Mouse (Mus musculus) limb, embryonic 11.5 days (tissue): Measurements from ENCODE around the gene 4930404N11Rik. TPM values are rescaled to one million over a fixed set of nuclear protein-coding genes. Genes with fewer than 3 reads are reported as not detected.

ENCODE experiments used
- ATAC-seq: fragments of 200-750 bp; cut with Nextera tagmentation; 2 replicates; pipeline ENCODE4 v1.8.0; 2017; ENCODE audit warnings: low read depth; ENCODE audit not compliant: insufficient number of reproducible peaks, low FRiP score, low TSS enrichment
- DNase-seq: peaks from one replicate; pipeline ENCODE4 v3.0.0-alpha.2; 2015; ENCODE audit warnings: low spot score
- H3K27ac ChIP-seq: fragments of 300-500 bp; sonication (generic); replicated peaks from 2 replicates; pipeline ENCODE4 v1.5.1; 2014; ENCODE audit warnings: low read depth, mild to moderate bottlenecking, low read length
- H3K27me3 ChIP-seq: fragments of 300-500 bp; sonication (generic); 2 replicates; pipeline ENCODE4 v1.6.1; 2014; ENCODE audit warnings: mild to moderate bottlenecking, low read length, mixed read lengths; ENCODE audit not compliant: control insufficient read depth, insufficient read depth
- H3K36me3 ChIP-seq: fragments of 300-500 bp; sonication (generic); 2 replicates; pipeline ENCODE4 v1.6.1; 2014; ENCODE audit warnings: mild to moderate bottlenecking, low read length, moderate library complexity, mixed read lengths; ENCODE audit not compliant: control insufficient read depth, insufficient read depth
- H3K4me1 ChIP-seq: fragments of 300-500 bp; sonication (generic); 2 replicates; pipeline ENCODE4 v1.6.1; 2014; ENCODE audit warnings: low read length, mixed read lengths; ENCODE audit not compliant: control insufficient read depth, insufficient read depth
- H3K4me2 ChIP-seq: fragments of 300-500 bp; sonication (generic); 2 replicates; pipeline ENCODE4 v1.6.1; 2014; ENCODE audit warnings: low read depth, mild to moderate bottlenecking, moderate library complexity; ENCODE audit not compliant: severe bottlenecking
- H3K4me3 ChIP-seq: fragments of 300-500 bp; sonication (generic); 2 replicates; pipeline ENCODE4 v1.5.1; 2014; ENCODE audit warnings: low read depth, low read length
- H3K9ac ChIP-seq: fragments of 300-500 bp; sonication (generic); 2 replicates; pipeline ENCODE4 v1.6.1; 2014; ENCODE audit warnings: mild to moderate bottlenecking, low read length
- H3K9me3 ChIP-seq: fragments of 300-500 bp; sonication (generic); 2 replicates; pipeline ENCODE4 v1.6.1; 2016; ENCODE audit warnings: low read length; ENCODE audit not compliant: control insufficient read depth
- WGBS: fragments of 180-500 bp; shearing (Covaris S2); extraction: QIAGEN DNeasy Blood & Tissue Kit; methylation state at CpG from one replicate; pipeline ENCODE4 v1.1.7; 2014; 5-methylcytosine and 5-hydroxymethylcytosine counted together
- polyA plus RNA-seq: library from polyadenylated mRNA; unstranded; fragments of >200 nt; fragmentation: Nextera tagmentation; extraction: Ambion mirVana; gene quantifications from 2 replicates; pipeline ENCODE4 v1.2.1, GENCODE M21; 2014

Gene 4930404N11Rik
- polyA plus RNA-seq, 1 experiment from 2014 or later = 0.21 TPM

GRCm38 (mm10) chr10:81323791-81324530 lies 41.7 kb downstream of the 4930404N11Rik start:
- Histone ChIP-seq H3K4me3 (no peak overlapping the region), H3K4me1 (peaks cover 15% of the 10 kb centered on the region)
- WGBS = 93% methylated on average over 18 of the region's 18 CpGs

GRCm38 (mm10) chr10:81323141-81323775 lies 42.4 kb downstream of the 4930404N11Rik start:
- Histone ChIP-seq H3K9ac (no peak overlapping the region), H3K4me2 (no peak overlapping the region), H3K4me1 (peaks cover 18% of the 10 kb centered on the region), H3K27me3 (no peaks in the 10 kb centered on the region), H3K4me3 (no peak overlapping the region), H3K9me3 (no peaks in the 10 kb centered on the region), H3K36me3 (peaks cover 43% of the 10 kb centered on the region), H3K27ac (no peak overlapping the region)
- 93% methylated on average over 23 of the region's 23 CpGs for WGBS
- DNase-seq (no peak), ATAC-seq (no peak)

More at GRCm38 (mm10) chr10:81323791-81324530, 41.7 kb downstream of the 4930404N11Rik start:
- H3K36me3 ChIP-seq = peaks cover 42% of the 10 kb centered on the region
- ATAC-seq = no peak
- no peak overlapping the region for H3K27ac ChIP-seq
- no peaks in the 10 kb centered on the region for H3K27me3 ChIP-seq
- no peak overlapping the region for H3K4me2 ChIP-seq
- H3K9me3 ChIP-seq = no peaks in the 10 kb centered on the region
- no peak for DNase-seq
- no peak overlapping the region for H3K9ac ChIP-seq

GRCm38 (mm10) chr10:81322444-81322843 lies 43.2 kb downstream of the 4930404N11Rik start:
- peaks cover 19% of the 10 kb centered on the region for H3K4me1 ChIP-seq
- H3K9ac ChIP-seq = no peak overlapping the region
- peaks cover 46% of the 10 kb centered on the region for H3K36me3 ChIP-seq
- no peak overlapping the region for H3K27ac ChIP-seq
- no peaks in the 10 kb centered on the region for H3K27me3 ChIP-seq
- peak overlapping the region; percentile 71; the same call in 1 of the 2 replicates for H3K4me2 ChIP-seq
- peak overlapping the region; percentile 95; the same call in 1 of the 2 replicates for H3K4me3 ChIP-seq
- H3K9me3 ChIP-seq = no peaks in the 10 kb centered on the region
- DNase-seq = no peak
- 93% methylated on average over 27 of the region's 27 CpGs for WGBS
- ATAC-seq = no peak

- Histone ChIP-seq H3K27ac (peak overlapping the region; percentile 71), H3K4me1 (peaks cover 29% of the 10 kb centered on the region), H3K9me3 (no peaks in the 10 kb centered on the region), H3K9ac (peak overlapping the region; percentile 79), H3K4me2 (peak overlapping the region; percentile 71), H3K4me3 (peak overlapping the region; percentile 95), H3K27me3 (no peaks in the 10 kb centered on the region), H3K36me3 (peaks cover 39% of the 10 kb centered on the region)
- WGBS = 3% methylated on average over 20 of the region's 20 CpGs
- ATAC-seq (no peak), DNase-seq (no peak)
Observed at GRCm38 (mm10) chr10:81321436-81321835, 44.2 kb downstream of the 4930404N11Rik start.

GRCm38 (mm10) chr10:81320550-81321347 lies 44.9 kb downstream of the 4930404N11Rik start, which contains the start of gene Cactin:
TSS of gene Cactin (plus strand) at chr10:81321103.
- under 1% methylated on average over 68 of the region's 68 CpGs for WGBS

GRCm38 (mm10) chr10:81319741-81320549 lies 45.7 kb downstream of the 4930404N11Rik start:
- Histone ChIP-seq H3K4me1 (peaks cover 32% of the 10 kb centered on the region), H3K4me2 (peak overlapping the region; percentile 71), H3K27me3 (no peaks in the 10 kb centered on the region), H3K9ac (peak overlapping the region; percentile 34; the same call in 1 of the 2 replicates), H3K36me3 (peaks cover 29% of the 10 kb centered on the region), H3K4me3 (peak overlapping the region; percentile 95), H3K27ac (peak overlapping the region; percentile 69; the same call in 1 of the 2 replicates), H3K9me3 (no peaks in the 10 kb centered on the region)
- DNase-seq = peak; percentile 99
- WGBS = under 1% methylated on average over 38 of the region's 38 CpGs
- ATAC-seq = peak; percentile 83

More at GRCm38 (mm10) chr10:81320550-81321347, 44.9 kb downstream of the 4930404N11Rik start, which contains the start of gene Cactin:
- H3K4me1 ChIP-seq = peaks cover 32% of the 10 kb centered on the region
- DNase-seq (peak; percentile 99), ATAC-seq (peak; percentile 91)
- H3K9me3 ChIP-seq = no peaks in the 10 kb centered on the region
- peak within 1 kb of the TSS; percentile 71 for H3K27ac ChIP-seq
- H3K4me3 ChIP-seq = peak within 1 kb of the TSS; percentile 95
- H3K4me2 ChIP-seq = peak within 1 kb of the TSS; percentile 71
- peaks cover 33% of the 10 kb centered on the region for H3K36me3 ChIP-seq
- H3K9ac ChIP-seq = peak within 1 kb of the TSS; percentile 79
- H3K27me3 ChIP-seq = no peaks in the 10 kb centered on the region

GRCm38 (mm10) chr10:81319330-81319699 lies 46.3 kb downstream of the 4930404N11Rik start:
- Histone ChIP-seq H3K9ac (peak overlapping the region; percentile 34), H3K27me3 (no peaks in the 10 kb centered on the region), H3K4me1 (peaks cover 32% of the 10 kb centered on the region), H3K9me3 (no peaks in the 10 kb centered on the region), H3K4me2 (peak overlapping the region; percentile 71), H3K27ac (peak overlapping the region; percentile 69; the same call in 1 of the 2 replicates), H3K4me3 (peak overlapping the region; percentile 95), H3K36me3 (peaks cover 23% of the 10 kb centered on the region)
- no peak for ATAC-seq
- 26% methylated on average over 8 of the region's 8 CpGs for WGBS
- peak; percentile 44 for DNase-seq
